Mouse (Mus musculus): ENCODE results near the gene Dolpp1.

The Dolpp1 gene

GRCm38 (mm10) chr2:30440701-30441517, 48.9 kb downstream of the Dolpp1 start:
- peak; percentile 86 for DNase-seq (ENCODE audit: low read depth)

DNA sequence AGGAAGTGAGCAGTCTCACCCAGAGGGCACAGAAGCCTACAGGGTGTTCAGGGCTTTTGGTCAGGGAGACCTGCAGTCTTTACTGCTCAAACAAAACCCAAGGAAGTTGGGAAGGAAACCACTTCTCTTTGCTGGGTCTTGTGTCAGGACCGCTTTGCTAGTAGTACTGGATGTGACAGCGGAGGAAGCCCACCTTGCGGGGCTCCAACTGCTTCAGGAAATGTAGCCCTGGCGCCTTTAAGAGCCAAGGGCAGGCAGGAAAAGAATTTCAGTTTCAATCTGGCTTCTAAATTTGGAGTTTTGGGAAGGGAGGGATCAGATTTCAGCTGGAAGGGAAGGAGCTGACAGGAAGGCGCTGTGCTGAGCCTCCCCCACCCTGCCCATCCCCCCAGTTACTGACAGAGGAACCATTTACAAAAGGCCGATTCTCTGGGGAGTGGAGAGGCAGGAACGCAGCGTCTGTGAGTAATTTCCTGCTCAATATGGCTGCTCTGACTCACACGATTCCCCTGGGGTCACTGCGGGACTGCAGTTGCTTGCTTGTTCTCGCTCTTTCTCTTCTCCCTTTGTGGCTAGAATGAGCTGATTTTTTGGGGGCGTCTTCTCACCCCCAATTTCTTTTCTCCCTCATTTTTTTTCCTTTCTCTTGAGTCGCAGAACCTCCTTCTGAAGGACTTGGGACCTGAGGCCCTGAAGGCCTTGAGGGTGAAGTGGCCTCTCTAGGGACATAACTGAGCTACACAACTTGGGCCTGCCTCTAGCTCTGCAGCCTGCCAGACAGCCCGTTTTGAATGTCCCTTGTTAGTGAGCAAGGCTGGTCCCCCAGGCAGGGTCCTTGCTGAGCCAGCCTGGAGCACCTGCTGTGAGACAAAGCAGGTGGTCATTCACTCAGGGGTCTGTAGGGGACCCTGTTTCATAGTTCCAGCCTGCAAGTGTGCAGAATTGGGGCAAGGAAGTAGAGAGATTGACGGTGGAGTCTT, 49.8 kb downstream of the Dolpp1 start:
- DNase-seq (ENCODE audit: low read depth) = peak; percentile 98

GRCm38 (mm10) chr2:30442498-30442890, 50.4 kb downstream of the Dolpp1 start:
- DNase-seq (ENCODE audit: low read depth) = no peak

DNA sequence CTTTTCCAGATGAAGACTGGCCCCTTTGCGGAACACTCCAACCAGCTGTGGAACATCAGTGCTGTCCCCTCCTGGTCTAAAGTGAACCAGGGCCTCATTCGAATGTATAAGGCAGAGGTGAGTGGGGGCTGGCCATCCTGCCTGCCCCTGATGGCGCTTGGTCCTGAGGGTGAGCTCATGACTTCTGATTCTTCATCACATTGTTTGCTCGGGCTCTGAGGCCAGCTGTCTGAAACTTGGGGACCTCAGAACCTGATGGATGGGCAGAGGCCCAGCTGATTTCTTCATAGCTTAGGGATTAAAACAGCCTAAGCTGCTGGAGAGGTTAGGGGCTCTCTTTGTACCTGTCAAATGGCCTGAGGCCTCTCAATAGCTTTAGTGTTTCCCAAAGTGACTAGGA, 51.2 kb downstream of the Dolpp1 start:
- no peak for DNase-seq (ENCODE audit: low read depth)

DNA sequence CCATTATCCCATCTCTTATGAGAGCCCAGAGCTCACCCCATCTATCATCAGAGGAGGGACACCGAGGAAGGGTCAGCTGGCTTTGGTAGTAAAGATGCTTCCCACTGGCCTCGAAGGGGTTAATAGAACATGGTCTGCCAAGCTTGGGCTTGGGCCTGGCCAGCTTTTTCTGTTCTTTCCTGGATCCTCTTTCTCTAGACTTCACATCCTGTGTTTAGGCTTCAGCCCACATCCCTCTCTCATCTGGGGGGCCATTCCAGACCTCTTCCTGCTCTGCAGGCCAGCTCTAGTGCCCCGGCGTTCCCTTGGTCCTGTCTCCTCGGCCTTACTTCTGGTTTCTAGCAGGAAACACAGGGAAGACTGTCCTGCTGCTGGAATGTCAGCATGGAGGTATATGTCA, 52.0 kb downstream of the Dolpp1 start:
- DNase-seq (ENCODE audit: low read depth) = no peak

DNA sequence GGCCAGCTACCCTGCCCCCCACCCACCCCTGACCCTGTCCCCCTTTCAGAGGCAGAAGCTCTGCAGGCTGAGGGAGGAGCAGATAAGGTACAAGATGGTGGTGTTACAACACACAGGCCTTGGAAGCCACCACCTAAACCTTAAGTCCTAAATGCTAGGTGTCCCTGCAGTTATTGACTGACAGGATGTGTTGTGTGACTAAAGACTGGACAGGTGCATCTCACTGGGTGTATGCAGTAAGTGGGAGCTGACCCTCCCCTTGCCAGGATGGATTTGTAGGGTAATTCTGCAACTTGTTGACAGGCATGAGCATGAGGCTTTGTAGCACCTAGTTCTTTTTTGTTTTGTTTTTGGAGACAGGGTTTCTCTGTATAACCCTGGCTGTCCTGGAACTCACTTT, 52.4 kb downstream of the Dolpp1 start:
- no peak for DNase-seq (ENCODE audit: low read depth)

GRCm38 (mm10) chr2:30445312-30445711, 53.3 kb downstream of the Dolpp1 start:
- DNase-seq (ENCODE audit: low read depth) = no peak

DNA sequence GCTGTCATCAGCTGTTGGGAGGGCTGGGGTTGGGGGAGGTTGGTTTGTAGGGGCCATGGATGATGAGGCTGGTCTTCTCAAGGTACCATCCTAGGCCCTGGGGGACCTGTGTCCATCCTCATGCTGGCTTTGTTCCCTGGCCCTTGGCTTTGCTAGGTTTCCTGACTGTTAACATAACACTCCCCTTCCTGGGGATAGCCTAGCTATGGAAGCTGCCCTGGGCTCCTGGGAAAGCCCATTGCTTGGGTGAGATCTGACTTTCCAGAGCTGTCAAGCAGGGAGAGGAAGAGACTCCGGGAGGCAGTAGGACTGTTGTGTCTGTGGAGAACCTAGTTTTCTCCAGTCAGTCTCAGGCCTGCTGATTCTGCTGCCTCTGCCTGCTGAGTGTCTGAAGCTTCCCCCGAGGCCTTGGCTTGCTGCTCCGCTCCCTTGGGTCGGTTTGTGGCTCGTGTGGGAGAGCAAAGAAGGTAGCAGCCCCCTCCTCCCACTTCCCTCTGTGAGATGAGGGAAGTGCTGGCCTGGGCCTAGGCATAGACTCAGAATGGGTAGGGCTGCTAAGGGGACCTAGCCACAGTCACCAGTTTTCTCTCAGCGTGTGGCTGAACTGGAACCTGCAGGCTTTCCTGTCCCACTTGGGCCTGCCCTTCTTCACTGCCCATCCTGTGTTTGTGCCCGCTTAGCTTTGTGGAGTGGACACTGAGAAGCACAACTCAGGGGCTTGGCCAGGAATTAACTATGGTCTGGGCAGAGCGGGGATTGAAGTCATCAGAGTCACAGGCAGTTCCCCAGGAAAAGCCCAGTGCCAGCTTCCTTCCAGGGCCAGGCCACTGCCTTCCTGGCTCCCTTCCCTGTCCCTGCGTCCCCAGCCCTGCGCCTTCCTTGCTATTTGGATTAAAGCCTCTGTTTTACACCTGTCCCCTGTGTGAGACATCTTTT, 55.1 kb downstream of the Dolpp1 start:
- no peak for DNase-seq (ENCODE audit: low read depth)

DNA sequence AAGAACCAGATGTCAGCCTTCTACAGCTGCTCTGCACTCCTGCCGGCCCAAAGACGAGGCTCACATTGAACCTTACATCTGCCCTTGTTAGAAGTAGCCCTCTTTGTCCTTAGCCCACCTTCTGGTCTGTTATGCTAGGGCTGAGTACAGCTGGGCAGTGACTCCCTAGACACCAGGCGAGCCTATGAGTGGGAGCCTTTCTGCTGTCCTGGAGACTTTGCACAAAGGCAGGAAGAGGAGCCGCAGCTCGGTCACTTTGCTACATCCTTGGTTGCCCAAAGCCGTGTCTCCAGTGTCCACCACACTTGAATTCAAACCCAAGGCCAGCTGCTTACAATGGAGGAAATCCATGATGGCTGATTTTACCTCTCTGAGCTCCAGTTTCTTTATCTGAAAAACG, 56.3 kb downstream of the Dolpp1 start:
- no peak for DNase-seq (ENCODE audit: low read depth)

All from fibroblast of lung, adult 2 months (primary cell).